Mouse (Mus musculus) heart, embryonic 13.5 days (tissue): ENCODE data around the gene 1700069L16Rik. TPM values are rescaled to one million over a fixed set of nuclear protein-coding genes. Genes with fewer than 3 reads are reported as not detected.

Source experiments
- ATAC-seq: fragments of 200-750 bp; cut with Nextera tagmentation; 2 replicates; pipeline ENCODE4 v1.8.0; 2017; ENCODE audit warnings: moderate TSS enrichment; ENCODE audit not compliant: insufficient number of reproducible peaks, low FRiP score, low TSS enrichment; ENCODE audit errors: extremely low read depth
- H3K27ac ChIP-seq: fragments of 300-500 bp; sonication (generic); replicated peaks from 2 replicates; pipeline ENCODE4 v1.5.1; 2015; ENCODE audit warnings: moderate library complexity, mild to moderate bottlenecking, inconsistent platforms
- H3K27me3 ChIP-seq: fragments of 300-500 bp; sonication (generic); replicated peaks from 2 replicates; pipeline ENCODE4 v1.6.1; 2015; ENCODE audit warnings: mild to moderate bottlenecking, inconsistent platforms
- H3K36me3 ChIP-seq: fragments of 300-500 bp; sonication (generic); 2 replicates; pipeline ENCODE4 v1.6.1; 2015; ENCODE audit warnings: mild to moderate bottlenecking, inconsistent platforms
- H3K4me1 ChIP-seq: fragments of 300-500 bp; sonication (generic); 2 replicates; pipeline ENCODE4 v1.6.1; 2015; ENCODE audit warnings: inconsistent platforms
- H3K4me2 ChIP-seq: fragments of 300-500 bp; sonication (generic); 2 replicates; pipeline ENCODE4 v1.6.1; 2015; ENCODE audit warnings: inconsistent platforms, mild to moderate bottlenecking, moderate library complexity
- H3K4me3 ChIP-seq: fragments of 300-500 bp; sonication (generic); 2 replicates; pipeline ENCODE4 v1.5.1; 2015; ENCODE audit warnings: moderate library complexity, mild to moderate bottlenecking, inconsistent platforms
- H3K9ac ChIP-seq: fragments of 300-500 bp; sonication (generic); 2 replicates; pipeline ENCODE4 v1.6.1; 2015; ENCODE audit warnings: inconsistent platforms, mild to moderate bottlenecking, moderate library complexity
- H3K9me3 ChIP-seq: fragments of 300-500 bp; sonication (generic); 2 replicates; pipeline ENCODE4 v1.6.1; 2016; ENCODE audit warnings: inconsistent platforms
- WGBS: fragments of 180-500 bp; shearing (Covaris S2); methylation state at CpG from one replicate; pipeline ENCODE4 v1.1.7; 2015; ENCODE audit warnings: mixed read lengths; 5-methylcytosine and 5-hydroxymethylcytosine counted together
- polyA plus RNA-seq: library from polyadenylated mRNA; unstranded; fragments of >200 nt; fragmentation: Nextera tagmentation; extraction: Ambion mirVana; gene quantifications from 2 replicates; pipeline ENCODE4 v1.2.1, GENCODE M21; 2015

1700069L16Rik gene
- polyA plus RNA-seq, 1 experiment from 2014 or later, result not detected

DNA sequence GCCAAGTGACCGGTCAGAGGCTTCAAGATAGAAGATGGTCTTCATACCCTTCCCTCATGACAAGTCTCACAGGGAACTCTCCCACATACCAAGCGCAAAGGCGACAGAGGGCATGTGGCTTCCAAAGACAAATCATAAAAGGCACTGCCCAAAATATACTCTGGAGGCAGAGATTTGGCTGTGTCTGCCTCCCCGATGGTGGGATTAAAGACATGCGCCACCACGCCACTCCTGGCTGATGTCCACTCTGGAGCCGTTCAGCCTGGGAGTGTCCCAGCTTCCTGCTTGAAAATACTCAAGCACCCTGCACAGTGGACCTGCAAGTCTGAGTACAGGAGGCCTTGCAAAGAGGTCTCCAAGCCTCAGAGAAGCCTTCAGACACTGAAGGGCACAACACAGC lies 6.6 kb upstream of the 1700069L16Rik start:
- H3K27me3 ChIP-seq, result peaks cover 20% of the 10 kb centered on the region
- no peak overlapping the region for H3K4me2 ChIP-seq
- ATAC-seq, result no peak
- no peaks in the 10 kb centered on the region for H3K36me3 ChIP-seq
- H3K9ac ChIP-seq, result no peak overlapping the region
- peaks cover 6% of the 10 kb centered on the region for H3K4me1 ChIP-seq
- H3K9me3 ChIP-seq, result no peaks in the 10 kb centered on the region
- H3K27ac ChIP-seq, result no peak overlapping the region
- WGBS, result 79% methylated on average over 7 of the region's 7 CpGs
- no peak overlapping the region for H3K4me3 ChIP-seq

DNA sequence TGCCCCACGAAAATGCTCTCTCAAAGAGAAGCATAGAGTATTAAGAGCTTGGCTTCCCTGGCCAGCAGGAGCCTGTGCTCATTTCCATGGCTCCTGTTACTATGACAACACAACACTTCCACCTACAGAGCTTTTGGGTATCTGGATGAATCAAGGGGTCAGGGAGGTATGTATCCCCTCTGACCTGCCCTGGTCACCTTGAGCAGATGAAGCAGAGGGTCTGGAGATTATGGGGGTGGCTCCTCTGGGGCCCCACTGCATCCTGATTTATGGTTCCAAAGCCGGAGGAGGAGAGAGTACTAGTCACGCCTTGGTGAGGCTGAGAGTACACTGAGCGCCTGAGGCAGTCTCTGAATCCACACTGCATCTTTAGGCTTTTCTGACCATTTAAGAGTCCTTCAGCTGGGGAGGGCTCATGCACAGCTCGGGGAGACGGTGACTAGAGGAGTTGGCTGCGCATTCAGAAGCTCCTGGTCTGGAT lies 6.1 kb upstream of the 1700069L16Rik start:
- H3K4me3 ChIP-seq, result no peak overlapping the region
- H3K4me1 ChIP-seq, result peaks cover 5% of the 10 kb centered on the region; the same call in 1 of the 2 replicates
- 66% methylated on average over 7 of the region's 7 CpGs for WGBS

DNA sequence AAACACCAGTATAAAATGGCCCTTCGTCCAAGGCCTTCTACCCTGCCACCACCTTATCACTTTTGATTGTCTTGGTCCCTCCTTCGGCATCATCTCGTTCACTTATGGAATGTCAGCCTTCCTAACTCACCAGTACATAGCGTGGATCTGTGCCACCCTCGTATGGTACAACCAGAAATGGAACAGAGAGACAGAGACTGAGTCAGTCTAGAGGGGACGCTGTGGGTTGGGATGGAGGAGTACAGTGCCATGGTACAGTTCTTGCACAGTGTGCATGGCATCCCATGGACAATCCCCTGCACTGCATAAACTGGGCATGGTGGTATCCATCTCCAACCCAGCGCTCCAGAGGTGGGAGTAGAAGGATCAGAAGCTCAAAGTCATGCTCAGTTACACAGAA lies 4.1 kb upstream of the 1700069L16Rik start:
- no peak overlapping the region for H3K9ac ChIP-seq
- H3K36me3 ChIP-seq, result no peaks in the 10 kb centered on the region
- no peak overlapping the region for H3K4me3 ChIP-seq
- no peak overlapping the region for H3K27ac ChIP-seq
- WGBS, result 74% methylated on average over 7 of the region's 7 CpGs
- H3K27me3 ChIP-seq, result peaks cover 35% of the 10 kb centered on the region
- no peaks in the 10 kb centered on the region for H3K9me3 ChIP-seq
- no peak overlapping the region for H3K4me2 ChIP-seq
- no peaks in the 10 kb centered on the region for H3K4me1 ChIP-seq
- ATAC-seq, result no peak

More for the DNA sequence above, 6.1 kb upstream of the 1700069L16Rik start:
- Histone ChIP-seq H3K4me2 (no peak overlapping the region), H3K27ac (no peak overlapping the region), H3K9me3 (no peaks in the 10 kb centered on the region), H3K9ac (no peak overlapping the region), H3K36me3 (no peaks in the 10 kb centered on the region), H3K27me3 (peaks cover 25% of the 10 kb centered on the region)
- ATAC-seq, result no peak

DNA sequence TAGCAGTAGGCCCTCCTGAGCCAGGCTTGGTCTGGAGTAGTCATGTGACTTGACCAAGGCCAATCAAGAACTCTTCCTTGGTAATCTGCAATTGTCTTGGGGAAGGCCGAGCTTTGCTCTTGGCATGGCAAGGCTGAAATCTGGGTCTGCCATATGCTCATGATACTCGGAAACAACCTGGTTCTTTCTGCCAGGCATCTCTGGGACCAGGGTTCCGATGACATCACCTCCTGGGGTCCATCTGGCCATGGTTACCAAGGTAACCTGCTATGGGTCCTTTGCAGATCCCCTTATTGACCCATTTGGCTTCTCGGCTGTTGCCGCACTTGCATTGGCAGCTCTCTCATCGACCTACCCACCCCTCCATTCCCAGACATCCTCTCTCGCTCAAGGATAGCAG lies 3.4 kb upstream of the 1700069L16Rik start:
- Histone ChIP-seq H3K9ac (no peak overlapping the region), H3K27ac (no peak overlapping the region), H3K4me2 (no peak overlapping the region), H3K4me3 (no peak overlapping the region), H3K9me3 (no peaks in the 10 kb centered on the region), H3K4me1 (no peaks in the 10 kb centered on the region), H3K27me3 (peaks cover 42% of the 10 kb centered on the region), H3K36me3 (no peaks in the 10 kb centered on the region)
- 72% methylated on average over 7 of the region's 7 CpGs for WGBS
- no peak for ATAC-seq

DNA sequence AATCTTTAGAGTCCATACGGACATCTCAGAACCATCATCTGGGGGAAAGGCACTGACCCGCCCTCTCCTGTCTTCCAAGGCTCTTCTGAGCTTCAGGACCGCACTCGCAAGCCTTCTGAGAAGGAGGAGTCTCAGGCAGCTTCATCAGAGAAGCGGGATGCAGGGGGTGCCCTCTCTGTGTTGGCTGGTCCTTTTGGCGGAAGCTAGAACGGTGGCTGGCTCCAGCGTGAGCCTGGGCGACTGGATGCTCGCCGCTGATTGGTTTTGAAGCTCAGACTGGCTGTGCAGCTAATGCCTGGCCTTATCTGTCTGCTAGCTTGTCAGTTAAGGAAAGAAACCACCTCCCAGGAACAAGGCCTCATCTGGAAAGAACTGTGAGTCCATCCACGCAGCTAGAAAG lies 2.7 kb upstream of the 1700069L16Rik start:
- no peaks in the 10 kb centered on the region for H3K4me1 ChIP-seq
- 36% methylated on average over 12 of the region's 12 CpGs for WGBS
- no peak overlapping the region for H3K4me2 ChIP-seq
- H3K27me3 ChIP-seq, result peaks cover 42% of the 10 kb centered on the region
- H3K36me3 ChIP-seq, result no peaks in the 10 kb centered on the region
- no peak overlapping the region for H3K9ac ChIP-seq
- H3K9me3 ChIP-seq, result no peaks in the 10 kb centered on the region
- no peak overlapping the region for H3K27ac ChIP-seq
- H3K4me3 ChIP-seq, result no peak overlapping the region
- no peak for ATAC-seq

DNA sequence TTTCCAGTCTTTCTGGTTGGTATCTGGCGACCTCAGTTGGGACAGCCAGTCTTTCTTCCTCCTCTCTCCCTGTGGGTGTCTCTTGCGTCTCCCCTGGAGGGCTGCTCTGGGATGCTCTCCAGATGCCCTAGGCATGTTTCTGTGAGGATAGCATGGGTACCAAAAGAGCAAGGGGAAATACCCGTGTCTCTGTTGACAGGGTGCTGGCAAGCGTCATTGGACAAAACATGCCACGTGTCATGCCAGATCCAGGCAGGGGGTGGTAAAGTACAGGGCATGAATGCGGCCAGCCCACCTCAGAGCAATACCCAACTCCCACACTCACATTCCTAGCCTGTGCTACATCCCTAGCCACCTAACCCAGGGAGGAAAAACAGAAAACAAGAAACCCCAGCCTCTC lies 2.0 kb upstream of the 1700069L16Rik start:
- Histone ChIP-seq H3K9me3 (no peaks in the 10 kb centered on the region), H3K4me1 (no peaks in the 10 kb centered on the region), H3K27ac (no peak overlapping the region), H3K36me3 (no peaks in the 10 kb centered on the region), H3K4me2 (no peak overlapping the region), H3K9ac (no peak overlapping the region), H3K4me3 (no peak overlapping the region), H3K27me3 (peaks cover 42% of the 10 kb centered on the region)
- ATAC-seq, result no peak
- 56% methylated on average over 6 of the region's 6 CpGs for WGBS

DNA sequence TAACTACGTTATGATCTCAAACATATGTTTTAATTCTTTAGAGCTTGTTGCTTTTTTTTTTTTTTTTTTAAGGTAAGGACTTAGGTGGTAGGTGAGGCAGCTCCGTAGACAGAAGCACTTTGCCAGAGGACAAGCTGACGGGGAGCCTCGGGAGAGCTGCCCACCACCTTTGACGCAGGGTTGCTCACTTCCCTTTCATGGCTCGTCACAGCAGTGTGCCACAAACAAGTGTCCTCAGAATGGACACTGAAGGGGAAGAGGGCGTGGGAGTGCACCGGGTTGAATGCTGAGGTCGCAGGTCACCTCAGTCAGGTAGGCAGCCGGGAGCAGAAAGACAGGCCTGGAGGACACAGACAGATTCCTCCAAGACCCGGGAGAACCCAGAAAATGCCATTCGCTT lies 845 bp upstream of the 1700069L16Rik start:
- H3K36me3 ChIP-seq, result no peaks in the 10 kb centered on the region
- H3K9me3 ChIP-seq, result no peaks in the 10 kb centered on the region
- H3K4me2 ChIP-seq, result no peak overlapping the region
- no peaks in the 10 kb centered on the region for H3K4me1 ChIP-seq
- no peak overlapping the region for H3K9ac ChIP-seq
- peaks cover 42% of the 10 kb centered on the region for H3K27me3 ChIP-seq
- 72% methylated on average over 12 of the region's 12 CpGs for WGBS
- ATAC-seq, result no peak
- no peak overlapping the region for H3K4me3 ChIP-seq
- no peak overlapping the region for H3K27ac ChIP-seq

DNA sequence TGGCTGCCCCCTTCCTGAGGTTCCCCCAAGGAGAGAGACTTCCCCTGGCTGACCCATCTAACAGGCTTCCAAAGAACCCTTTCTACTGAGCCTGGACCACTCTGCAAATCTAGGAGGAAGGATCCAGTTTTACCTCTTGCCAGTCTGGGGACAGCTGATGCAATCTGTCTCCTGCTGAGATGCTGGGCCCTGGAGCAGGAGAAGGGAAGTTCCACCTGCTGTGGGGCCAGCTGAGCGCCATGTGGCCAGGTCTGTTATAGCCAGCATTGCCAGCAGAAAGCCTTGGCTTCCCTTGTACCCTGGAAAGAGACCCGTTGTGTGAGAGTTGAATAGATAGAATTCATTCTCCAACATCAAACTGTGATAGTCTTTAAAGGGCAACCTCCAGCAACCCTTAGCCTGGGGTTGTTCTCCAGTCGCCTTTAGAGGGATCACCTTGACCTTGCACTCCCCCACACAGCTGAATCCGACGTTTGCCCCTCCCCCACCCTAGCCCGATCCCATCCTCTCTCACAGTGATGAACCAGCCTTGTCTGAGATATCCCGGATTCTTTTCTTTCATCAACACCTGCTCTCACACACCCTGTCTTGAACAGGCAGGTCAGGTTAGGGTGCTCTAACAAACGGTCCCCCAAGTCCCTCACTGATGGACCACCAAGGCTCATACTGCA lies 870 bp downstream of the 1700069L16Rik start:
- H3K4me3 ChIP-seq, result no peak overlapping the region
- H3K4me2 ChIP-seq, result no peak overlapping the region
- no peak overlapping the region for H3K27ac ChIP-seq
- WGBS, result 19% methylated on average over 8 of the region's 8 CpGs
- no peak overlapping the region for H3K9ac ChIP-seq
- no peaks in the 10 kb centered on the region for H3K4me1 ChIP-seq
- H3K9me3 ChIP-seq, result no peaks in the 10 kb centered on the region
- ATAC-seq, result no peak
- peaks cover 47% of the 10 kb centered on the region for H3K27me3 ChIP-seq
- H3K36me3 ChIP-seq, result no peaks in the 10 kb centered on the region

DNA sequence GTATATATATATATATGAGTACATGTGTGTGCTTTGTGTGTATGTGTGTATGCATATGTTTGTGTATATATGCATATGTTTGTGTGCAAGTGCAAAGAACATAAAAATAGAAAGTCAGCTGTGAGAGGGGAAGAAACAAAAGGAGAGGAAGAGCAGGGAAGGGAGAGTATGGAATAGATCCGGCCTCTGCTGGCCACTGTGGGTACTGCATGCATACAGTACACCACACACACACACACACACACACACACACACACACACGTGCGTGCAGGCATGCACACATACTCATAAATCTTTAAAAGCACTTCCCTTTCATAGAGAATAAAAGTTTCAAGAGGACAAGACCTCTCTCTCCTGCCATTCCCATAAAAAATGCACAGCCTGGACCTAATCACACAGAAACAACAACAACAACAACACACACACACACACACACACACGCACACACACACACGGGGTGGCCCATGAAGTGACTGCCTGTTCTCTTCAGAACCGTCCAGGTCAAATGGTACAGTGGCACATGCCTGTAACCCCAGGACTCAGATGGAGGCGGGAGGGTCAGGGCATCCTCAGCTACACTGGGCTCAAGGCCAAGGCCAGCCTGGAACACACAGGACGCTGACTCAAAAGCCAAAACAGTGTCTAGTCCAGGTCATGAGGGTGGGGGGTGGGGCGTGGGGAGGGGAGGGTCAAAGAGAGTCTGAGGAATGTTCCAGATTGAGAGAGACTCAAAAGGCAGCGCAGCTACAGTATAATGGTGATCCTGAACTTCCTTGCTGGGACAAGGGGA lies 2.2 kb downstream of the 1700069L16Rik start:
- Histone ChIP-seq H3K9me3 (no peaks in the 10 kb centered on the region), H3K27me3 (peaks cover 50% of the 10 kb centered on the region), H3K27ac (no peak overlapping the region), H3K4me2 (no peak overlapping the region), H3K4me1 (no peaks in the 10 kb centered on the region), H3K4me3 (no peak overlapping the region), H3K9ac (no peak overlapping the region), H3K36me3 (no peaks in the 10 kb centered on the region)
- ATAC-seq, result no peak
- WGBS, result 81% methylated on average over 10 of the region's 10 CpGs

DNA sequence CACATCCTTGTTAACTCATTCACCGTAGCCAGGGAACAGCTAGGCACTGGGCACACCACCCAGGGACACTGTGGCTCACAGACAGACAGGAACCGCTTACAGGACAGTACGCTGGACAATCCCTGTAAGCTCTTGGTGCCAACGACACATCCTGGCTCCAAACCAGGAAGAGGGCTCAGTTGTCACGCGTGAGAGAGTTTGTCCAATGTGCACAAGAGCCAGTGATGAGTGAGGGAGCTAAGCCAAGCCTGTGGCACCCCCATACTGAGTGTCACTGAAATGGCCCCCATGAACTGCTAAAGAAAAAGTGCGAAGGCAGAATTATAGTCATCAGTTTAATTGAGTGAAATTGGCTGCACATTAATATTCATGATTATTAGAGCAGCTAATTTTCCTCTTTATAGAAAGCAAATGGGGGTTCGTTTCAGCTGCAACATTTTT lies 5.3 kb downstream of the 1700069L16Rik start:
- Histone ChIP-seq H3K4me3 (no peak overlapping the region), H3K4me1 (no peaks in the 10 kb centered on the region), H3K9me3 (no peaks in the 10 kb centered on the region), H3K4me2 (no peak overlapping the region), H3K27ac (no peak overlapping the region), H3K36me3 (no peaks in the 10 kb centered on the region), H3K27me3 (peaks cover 34% of the 10 kb centered on the region), H3K9ac (no peak overlapping the region)
- 69% methylated on average over 8 of the region's 8 CpGs for WGBS
- no peak for ATAC-seq

DNA sequence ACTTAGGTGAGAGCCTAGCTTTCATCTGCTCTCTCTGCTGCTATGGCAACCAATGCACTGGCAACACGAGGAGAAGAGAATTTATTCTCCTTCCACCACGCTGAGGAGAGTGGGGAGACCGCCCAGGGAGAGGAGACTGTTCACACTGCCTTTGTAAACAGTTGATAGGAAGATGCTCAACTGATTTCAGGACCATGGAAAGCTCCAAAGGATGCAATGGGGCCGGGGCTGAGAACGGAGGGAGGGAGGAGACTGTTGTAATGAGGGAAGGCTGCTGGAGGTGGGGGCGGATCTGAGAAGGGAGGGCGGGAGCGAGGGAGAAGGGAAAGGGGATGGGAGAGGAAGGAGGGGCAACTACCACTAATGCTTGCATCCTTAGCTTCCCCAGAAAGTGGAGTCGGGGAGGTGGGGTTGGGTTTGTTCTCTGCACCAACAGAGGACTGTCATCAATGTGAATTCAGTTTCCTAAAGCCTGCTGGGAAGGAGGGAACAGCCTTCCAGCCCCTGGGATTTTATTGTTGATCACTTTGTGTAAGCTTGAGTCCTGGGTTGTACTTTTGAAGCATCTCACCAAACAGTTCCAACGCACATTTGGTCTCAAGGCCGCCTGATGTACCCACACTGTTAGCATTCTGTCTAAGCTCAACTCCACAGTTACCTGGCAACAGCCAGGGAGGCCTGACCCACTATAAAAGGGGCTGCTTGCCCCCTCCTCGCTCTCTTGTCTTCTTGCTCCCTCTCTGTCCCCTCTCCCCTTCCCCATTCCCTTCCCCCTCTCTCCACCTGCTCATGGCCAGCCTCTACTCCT lies 7.8 kb downstream of the 1700069L16Rik start:
- ATAC-seq, result no peak
- Histone ChIP-seq H3K9me3 (no peaks in the 10 kb centered on the region), H3K27ac (no peak overlapping the region)

More for the DNA sequence above, 7.8 kb downstream of the 1700069L16Rik start:
- 9% methylated on average over 12 of the region's 12 CpGs for WGBS
- no peaks in the 10 kb centered on the region for H3K36me3 ChIP-seq
- peaks cover 22% of the 10 kb centered on the region; the same call in 1 of the 2 replicates for H3K27me3 ChIP-seq
- no peak overlapping the region for H3K4me2 ChIP-seq
- no peak overlapping the region for H3K9ac ChIP-seq
- H3K4me3 ChIP-seq, result no peak overlapping the region
- no peaks in the 10 kb centered on the region for H3K4me1 ChIP-seq
